Mouse (Mus musculus) cortical plate, adult 2 months (tissue): ENCODE measurements around the gene Med19.

ENCODE experiments used
- CTCF ChIP-seq: fragments of 200-500 bp; IDR thresholded peaks from 2 replicates; pipeline ENCODE4 v1.5.1; 2011; ENCODE audit warnings: mild to moderate bottlenecking, control low read depth, low read length; ENCODE audit not compliant: insufficient read depth; ENCODE audit errors: extremely low read depth
- POLR2A ChIP-seq: fragments of 200-500 bp; IDR thresholded peaks from 2 replicates; pipeline ENCODE4 v1.6.1; 2011; ENCODE audit warnings: mild to moderate bottlenecking, low read length, control low read depth; ENCODE audit not compliant: insufficient read depth; ENCODE audit errors: extremely low read depth

DNA sequence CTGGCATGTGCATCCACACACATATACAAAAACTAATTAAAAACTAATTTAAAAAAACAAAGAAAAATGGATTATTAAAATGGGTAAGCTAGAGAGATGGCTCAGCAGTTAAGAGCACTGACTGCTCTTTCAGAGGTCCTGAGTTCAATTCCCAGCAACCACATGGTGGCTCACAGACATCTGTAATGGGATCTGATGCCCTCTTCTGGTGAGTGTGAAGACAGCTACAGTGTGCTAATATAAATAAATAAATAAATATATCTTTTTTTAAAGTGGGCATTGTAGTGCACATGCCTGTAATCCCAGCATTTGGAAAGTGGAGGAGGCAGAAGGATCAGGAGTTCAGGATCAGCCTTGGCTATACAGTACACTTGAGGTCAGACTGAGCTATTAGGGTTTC lies 24.8 kb upstream of the Med19 start:
- TF ChIP-seq CTCF: 0 out of 2 replicates have a peak, but pooled peaks have one; percentile 3
- no peak for TF ChIP-seq POLR2A
